Comparison of ENCODE assay signal across 19 mouse cellular contexts in the genomic region with DNA sequence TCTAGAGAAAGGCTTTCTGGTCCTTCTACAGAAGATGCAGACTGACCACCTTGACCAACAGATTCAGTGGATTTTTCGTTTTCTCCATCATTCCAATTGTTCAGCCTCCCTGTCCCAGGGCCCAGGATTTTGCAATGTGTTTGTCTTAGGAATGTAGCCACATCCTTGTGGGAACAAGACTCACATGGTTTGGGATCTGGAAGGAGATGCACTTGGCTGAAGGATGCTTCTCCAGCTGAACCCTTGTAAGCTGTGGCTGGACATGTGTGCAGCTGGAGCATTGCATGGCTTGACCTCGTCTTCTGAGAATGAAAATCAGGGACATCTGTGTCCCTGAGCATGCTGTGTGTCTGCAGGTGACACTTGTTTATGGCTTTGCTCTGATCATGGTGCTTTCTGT.
DNase-seq lines count a peak whose midpoint lies in the region; ATAC-seq and TF ChIP-seq lines count a peak whose summit lies in the region.
"Had no signal": no experiment of that assay in that cellular context is flagged by ENCODE, and none has a peak within 500 bp of the region (broad histone marks: within the 10 kb centered on the region; RNA-seq: fewer than 3 reads in every experiment).

No protein-coding gene starts in this region.

- H3K27me3 ChIP-seq in heart, embryonic 11.5 days (ENCODE audit: control insufficient read depth, insufficient read depth, low read length): no peaks in the 10 kb centered on the region
- no peaks in the 10 kb centered on the region for H3K27me3 ChIP-seq in stomach, postnatal 0 days (ENCODE audit: control insufficient read depth, insufficient read depth, low read length)
- H3K27me3 ChIP-seq: megakaryocyte, embryonic 14.5 days; Patski had no signal

- H3K36me3 ChIP-seq in heart, embryonic 11.5 days (ENCODE audit: control insufficient read depth, insufficient read depth, low read length): no peaks in the 10 kb centered on the region
- H3K36me3 ChIP-seq in stomach, postnatal 0 days (ENCODE audit: control insufficient read depth, insufficient read depth, low read length): no peaks in the 10 kb centered on the region

- H3K9ac ChIP-seq in heart, embryonic 11.5 days (ENCODE audit: low read depth, low read length): no peak overlapping the region
- H3K9ac ChIP-seq in stomach, postnatal 0 days (ENCODE audit: low read length): no peak overlapping the region
- H3K9ac ChIP-seq: liver, postnatal 0 days had no signal

- no peak overlapping the region for H3K4me3 ChIP-seq in heart, embryonic 11.5 days (ENCODE audit: low read depth, low read length)
- no peak overlapping the region for H3K4me3 ChIP-seq in stomach, postnatal 0 days (ENCODE audit: low read depth, low read length)
- H3K4me3 ChIP-seq: erythroblast, embryonic 14.5 days; megakaryocyte, embryonic 14.5 days had no signal

- DNase-seq in heart, adult 11 months: peak; percentile 98
- peak; percentile 30 for DNase-seq in 3134 (ENCODE audit: extremely low read depth, insufficient read length, low spot score)
- peak; percentile 73 for DNase-seq in gastrocnemius, postnatal 25 days
- DNase-seq in heart, postnatal 4 days: peak; percentile 10
- DNase-seq in kidney, adult 11 months: no peak
- no peak for DNase-seq in embryo, embryonic 10 days (ENCODE audit: low spot score)
- no peak for DNase-seq in stomach, postnatal 0 days (ENCODE audit: low spot score)
- DNase-seq: B cell, adult 2 months; cerebellum, adult 2 months; layer of hippocampus, postnatal 36 days; liver; liver, postnatal 0 days; right cerebral cortex, adult 18-20 months had no signal

- H3K4me2 ChIP-seq in heart, embryonic 11.5 days: no peak overlapping the region
- H3K4me2 ChIP-seq in stomach, postnatal 0 days (replicated peaks; ENCODE audit: low read depth): no peak overlapping the region

- no peaks in the 10 kb centered on the region for H3K9me3 ChIP-seq in heart, embryonic 11.5 days (replicated peaks; ENCODE audit: control insufficient read depth, low read length)
- no peaks in the 10 kb centered on the region for H3K9me3 ChIP-seq in stomach, postnatal 0 days (ENCODE audit: control insufficient read depth, low read length)

- H3K27ac ChIP-seq in heart, embryonic 11.5 days (ENCODE audit: low read depth, low read length): no peak overlapping the region
- no peak overlapping the region for H3K27ac ChIP-seq in stomach, postnatal 0 days (replicated peaks)

- no peak for ATAC-seq in heart, embryonic 11.5 days (replicated peaks; ENCODE audit: insufficient number of reproducible peaks, low FRiP score, low TSS enrichment)
- no peak for ATAC-seq in stomach, postnatal 0 days (ENCODE audit: low FRiP score, low TSS enrichment)
- ATAC-seq: activated CD4-positive, CD25-positive, alpha-beta regulatory T cell, adult 4 months; forebrain, embryonic 14.5 days; liver, postnatal 0 days; Patski had no signal

- no peaks in the 10 kb centered on the region for H3K4me1 ChIP-seq in heart, embryonic 11.5 days (ENCODE audit: control insufficient read depth, insufficient read depth, low read length)
- H3K4me1 ChIP-seq in stomach, postnatal 0 days (replicated peaks; ENCODE audit: control insufficient read depth, insufficient read depth): no peaks in the 10 kb centered on the region
- H3K4me1 ChIP-seq: megakaryocyte, embryonic 14.5 days had no signal

- no peak for TF ChIP-seq EP300 in stomach, postnatal 0 days (optimal IDR thresholded peaks at IDR 0.05)

- TF ChIP-seq CTCF in stomach, postnatal 0 days (IDR thresholded peaks at IDR 0.05; ENCODE audit: low read depth): no peak

- WGBS in heart, embryonic 11.5 days (ENCODE audit: insufficient replicate concordance): 71% methylated on average over 2 of the region's 2 CpGs
- WGBS in stomach, postnatal 0 days: 63% methylated on average over 2 of the region's 2 CpGs

Comparison
In these comparisons a context has a peak if more than half of its experiments do, and no peak if none do; other contexts are left out.
1. DNase-seq: peak in heart, adult 11 months (single experiment), 3134 (single experiment), gastrocnemius, postnatal 25 days (single experiment) and heart, postnatal 4 days (single experiment); none in kidney, adult 11 months (single experiment), embryo, embryonic 10 days (single experiment) and stomach, postnatal 0 days (single experiment).